Mouse (Mus musculus): ENCODE data around the gene Ablim1. TPM values are rescaled to one million over a fixed set of nuclear protein-coding genes. Genes with fewer than 3 reads are reported as not detected.

The Ablim1 gene
- total and polyA plus RNA-seq, 2 experiments from 2014 or later = 50.7 to 81.2 TPM

GRCm38 (mm10) chr19:57239176-57239784 lies 75.4 kb downstream of the Ablim1 start:
- H3K36me3 ChIP-seq (ENCODE audit: insufficient read depth, low read length) = no peaks in the 10 kb centered on the region
- no peaks in the 10 kb centered on the region; the same call in 1 of the 2 replicates for H3K4me1 ChIP-seq (ENCODE audit: insufficient read depth, low read length)
- no peak overlapping the region for H3K4me3 ChIP-seq (ENCODE audit: low read depth, low read length)
- no peaks in the 10 kb centered on the region for H3K27me3 ChIP-seq (ENCODE audit: insufficient read depth, low read length)
- ATAC-seq (ENCODE audit: low FRiP score) (no peak), DNase-seq (ENCODE audit: low spot score) (no peak)
- no peak overlapping the region for H3K9ac ChIP-seq (replicated peaks; ENCODE audit: low read length, poor library complexity, severe bottlenecking)
- no peak overlapping the region for H3K27ac ChIP-seq (ENCODE audit: low read depth, low read length)
- WGBS = 79% methylated on average over 11 of the region's 11 CpGs
- no peak for TF ChIP-seq CTCF (IDR thresholded peaks at IDR 0.05)
- no peak overlapping the region for H3K4me2 ChIP-seq (ENCODE audit: low read depth, low read length, poor library complexity, severe bottlenecking)
- no peaks in the 10 kb centered on the region for H3K9me3 ChIP-seq (ENCODE audit: low read length)

GRCm38 (mm10) chr19:57238461-57238860 lies 76.3 kb downstream of the Ablim1 start:
- H3K4me2 ChIP-seq (ENCODE audit: low read depth, low read length, poor library complexity, severe bottlenecking) = no peak overlapping the region
- no peaks in the 10 kb centered on the region for H3K27me3 ChIP-seq (ENCODE audit: insufficient read depth, low read length)
- H3K4me1 ChIP-seq (ENCODE audit: insufficient read depth, low read length) = no peaks in the 10 kb centered on the region; the same call in 1 of the 2 replicates
- H3K36me3 ChIP-seq (ENCODE audit: insufficient read depth, low read length) = no peaks in the 10 kb centered on the region
- DNase-seq (ENCODE audit: low spot score) (no peak), ATAC-seq (ENCODE audit: low FRiP score) (no peak)
- no peak overlapping the region for H3K9ac ChIP-seq (replicated peaks; ENCODE audit: low read length, poor library complexity, severe bottlenecking)
- TF ChIP-seq CTCF (IDR thresholded peaks at IDR 0.05) = no peak
- no peak overlapping the region for H3K27ac ChIP-seq (ENCODE audit: low read depth, low read length)
- H3K4me3 ChIP-seq (ENCODE audit: low read depth, low read length) = no peak overlapping the region
- no peaks in the 10 kb centered on the region for H3K9me3 ChIP-seq (ENCODE audit: low read length)
- 58% methylated on average over 7 of the region's 7 CpGs for WGBS

DNA sequence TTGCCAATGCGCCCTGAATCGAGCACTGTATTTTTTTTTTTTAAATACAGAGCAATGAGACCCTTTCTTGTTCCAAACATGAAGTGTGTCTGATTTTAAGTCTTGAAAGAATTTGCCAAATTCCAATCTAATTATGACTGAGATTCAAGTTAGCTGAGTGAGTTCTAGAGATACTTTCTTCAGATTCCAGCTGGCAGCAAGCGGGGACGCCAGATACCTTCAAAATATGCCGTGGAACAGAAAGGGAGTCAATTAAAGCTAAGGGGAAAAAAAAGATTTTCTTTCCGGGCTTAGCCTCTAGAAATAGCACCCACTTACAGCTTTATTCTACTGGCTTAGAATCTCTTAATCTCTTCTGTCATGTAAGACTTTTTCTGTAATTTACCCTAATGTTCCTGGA lies 77.2 kb downstream of the Ablim1 start:
- Histone ChIP-seq H3K9me3 (ENCODE audit: low read length) (no peaks in the 10 kb centered on the region), H3K27ac (ENCODE audit: low read depth, low read length) (no peak overlapping the region), H3K27me3 (ENCODE audit: insufficient read depth, low read length) (no peaks in the 10 kb centered on the region), H3K4me2 (ENCODE audit: low read depth, low read length, poor library complexity, severe bottlenecking) (no peak overlapping the region), H3K4me3 (ENCODE audit: low read depth, low read length) (no peak overlapping the region), H3K4me1 (ENCODE audit: insufficient read depth, low read length) (no peaks in the 10 kb centered on the region; the same call in 1 of the 2 replicates), H3K9ac (replicated peaks; ENCODE audit: low read length, poor library complexity, severe bottlenecking) (no peak overlapping the region), H3K36me3 (ENCODE audit: insufficient read depth, low read length) (no peaks in the 10 kb centered on the region)
- whole genome bisulfite sequencing = 61% methylated on average over 6 of the region's 6 CpGs
- no peak for ATAC-seq (ENCODE audit: low FRiP score)
- no peak for DNase-seq (ENCODE audit: low spot score)
- TF ChIP-seq CTCF (IDR thresholded peaks at IDR 0.05) = no peak

DNA sequence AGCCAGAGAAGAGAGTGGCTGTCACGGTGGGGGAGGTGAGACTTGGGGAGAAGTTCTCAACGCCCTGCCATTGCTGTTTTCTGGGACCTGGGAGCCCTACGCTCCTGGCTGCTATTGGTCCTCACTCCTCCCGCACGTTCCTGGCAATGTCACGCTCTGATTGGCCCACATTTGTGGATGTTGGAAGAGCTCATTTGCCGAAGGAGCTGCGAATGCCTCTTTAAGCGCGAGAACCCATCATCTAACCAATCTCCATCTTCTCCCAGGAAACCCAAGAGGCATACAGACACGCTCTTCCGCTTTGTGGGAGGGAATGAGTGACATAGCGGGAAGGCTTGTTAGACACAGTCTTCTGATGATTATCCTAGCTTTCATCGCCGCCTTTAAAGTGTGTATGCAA lies 78.1 kb downstream of the Ablim1 start:
- Histone ChIP-seq H3K9me3 (ENCODE audit: low read length) (no peaks in the 10 kb centered on the region), H3K27ac (ENCODE audit: low read depth, low read length) (no peak overlapping the region), H3K9ac (replicated peaks; ENCODE audit: low read length, poor library complexity, severe bottlenecking) (no peak overlapping the region), H3K4me1 (ENCODE audit: insufficient read depth, low read length) (no peaks in the 10 kb centered on the region; the same call in 1 of the 2 replicates), H3K4me3 (ENCODE audit: low read depth, low read length) (peak overlapping the region; percentile 8; the same call in 1 of the 2 replicates), H3K27me3 (ENCODE audit: insufficient read depth, low read length) (no peaks in the 10 kb centered on the region), H3K36me3 (ENCODE audit: insufficient read depth, low read length) (no peaks in the 10 kb centered on the region), H3K4me2 (ENCODE audit: low read depth, low read length, poor library complexity, severe bottlenecking) (peak overlapping the region; percentile 29)
- WGBS = 51% methylated on average over 15 of the region's 15 CpGs
- ATAC-seq (ENCODE audit: low FRiP score) (peak; percentile 58; the same call in 1 of the 2 replicates), DNase-seq (ENCODE audit: low spot score) (peak; percentile 47)
- TF ChIP-seq CTCF (IDR thresholded peaks at IDR 0.05) = no peak

- DNase-seq (ENCODE audit: low spot score) (no peak), ATAC-seq (ENCODE audit: low FRiP score) (no peak)
- no peak for TF ChIP-seq CTCF (IDR thresholded peaks at IDR 0.05)
- Histone ChIP-seq H3K27me3 (ENCODE audit: insufficient read depth, low read length) (no peaks in the 10 kb centered on the region), H3K27ac (ENCODE audit: low read depth, low read length) (no peak overlapping the region), H3K4me1 (ENCODE audit: insufficient read depth, low read length) (no peaks in the 10 kb centered on the region; the same call in 1 of the 2 replicates), H3K9me3 (ENCODE audit: low read length) (no peaks in the 10 kb centered on the region), H3K9ac (replicated peaks; ENCODE audit: low read length, poor library complexity, severe bottlenecking) (no peak overlapping the region), H3K4me3 (ENCODE audit: low read depth, low read length) (no peak overlapping the region), H3K36me3 (ENCODE audit: insufficient read depth, low read length) (no peaks in the 10 kb centered on the region), H3K4me2 (ENCODE audit: low read depth, low read length, poor library complexity, severe bottlenecking) (no peak overlapping the region; the same call in 1 of the 2 replicates)
- 92% methylated on average over 2 of the region's 2 CpGs for WGBS
These were observed 78.8 kb downstream of the Ablim1 start for GRCm38 (mm10) chr19:57235931-57236330.

GRCm38 (mm10) chr19:57230996-57231395 lies 83.7 kb downstream of the Ablim1 start:
- Histone ChIP-seq H3K27ac (ENCODE audit: low read depth, low read length) (no peak overlapping the region), H3K27me3 (ENCODE audit: insufficient read depth, low read length) (no peaks in the 10 kb centered on the region), H3K9me3 (ENCODE audit: low read length) (no peaks in the 10 kb centered on the region), H3K4me3 (ENCODE audit: low read depth, low read length) (no peak overlapping the region), H3K4me2 (ENCODE audit: low read depth, low read length, poor library complexity, severe bottlenecking) (no peak overlapping the region), H3K4me1 (ENCODE audit: insufficient read depth, low read length) (no peaks in the 10 kb centered on the region; the same call in 1 of the 2 replicates), H3K36me3 (ENCODE audit: insufficient read depth, low read length) (no peaks in the 10 kb centered on the region), H3K9ac (replicated peaks; ENCODE audit: low read length, poor library complexity, severe bottlenecking) (no peak overlapping the region)
- ATAC-seq (ENCODE audit: low FRiP score) = no peak
- TF ChIP-seq CTCF (IDR thresholded peaks at IDR 0.05) = no peak
- WGBS = 40% methylated on average over 4 of the region's 4 CpGs
- DNase-seq (ENCODE audit: low spot score) = no peak
